Mouse (Mus musculus) erythroblast, embryonic 14.5 days (primary cell): ENCODE measurements around the gene Miga2.

Experiments used
- GATA1 ChIP-seq: IDR thresholded peaks from 2 replicates; pipeline ENCODE4 v1.6.1; 2012; ENCODE audit warnings: low read length, inconsistent platforms, mixed read lengths
- TAL1 ChIP-seq: IDR thresholded peaks from 3 replicates; pipeline ENCODE4 v1.6.1; 2012; ENCODE audit warnings: low read length, inconsistent platforms, mixed read lengths

- TF ChIP-seq TAL1 (no peak), GATA1 (no peak)
Observed at GRCm38 (mm10) chr2:30366203-30366602, 2.2 kb downstream of the Miga2 start.
